Mouse (Mus musculus): ENCODE results near the gene Serp1.
A peak's percentile ranks its signal among the peaks of the same experiment; 100 is the strongest.
"Not testable (repeated sequence)": the region's sequence is repeated elsewhere in the genome, so short reads cannot be mapped to it uniquely, and the experiment has no call there.

The Serp1 gene

DNA sequence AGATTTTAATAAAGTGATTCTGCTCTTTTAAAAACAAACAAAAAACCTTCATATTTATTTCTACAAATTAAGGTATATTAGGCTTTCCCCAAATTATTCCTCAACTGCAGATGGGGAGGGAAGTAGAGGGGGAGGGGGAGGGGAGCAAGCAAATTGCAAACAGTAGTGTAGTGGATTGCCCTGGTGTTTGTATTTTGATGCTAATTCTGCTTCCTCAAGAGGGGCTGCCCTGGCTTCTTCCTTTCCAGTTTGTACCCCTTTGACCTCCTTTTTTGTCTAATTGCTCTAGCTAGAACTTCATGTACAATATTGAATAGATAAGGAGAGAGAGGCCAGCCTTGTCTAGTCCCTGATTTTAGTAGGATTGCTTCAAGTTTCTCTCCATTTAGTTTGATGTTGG, 21.0 kb downstream of the Serp1 start:
- no peak for DNase-seq

DNA sequence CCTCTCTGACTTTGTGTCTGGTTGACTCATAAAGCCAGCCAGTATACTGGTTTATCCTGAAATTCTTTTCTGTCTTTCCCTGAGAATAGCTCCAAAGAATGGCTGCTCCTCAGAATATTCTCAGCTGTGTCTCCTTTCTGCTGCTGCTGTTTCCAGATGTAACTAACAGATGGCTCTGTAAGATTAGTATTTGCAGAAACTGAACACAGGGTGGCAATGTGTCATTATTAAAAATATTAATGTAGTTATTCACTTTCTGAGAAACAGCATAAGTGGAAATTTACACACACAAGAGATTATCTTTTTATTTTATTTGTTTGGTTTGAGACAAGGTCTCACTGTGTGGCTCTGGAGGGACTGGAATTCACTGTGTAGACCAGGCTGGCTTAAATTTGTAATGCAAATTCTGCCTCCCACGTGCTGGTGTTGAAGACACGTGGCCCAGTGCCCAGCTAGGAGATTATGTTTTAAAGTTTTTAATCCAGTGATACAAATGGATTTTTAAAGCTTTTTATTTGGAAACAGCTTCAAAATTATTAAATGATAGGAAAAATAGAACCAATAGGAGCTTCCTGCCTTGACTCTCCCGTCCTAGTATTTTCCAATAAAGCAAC, 21.9 kb downstream of the Serp1 start:
- DNase-seq, result no peak

DNA sequence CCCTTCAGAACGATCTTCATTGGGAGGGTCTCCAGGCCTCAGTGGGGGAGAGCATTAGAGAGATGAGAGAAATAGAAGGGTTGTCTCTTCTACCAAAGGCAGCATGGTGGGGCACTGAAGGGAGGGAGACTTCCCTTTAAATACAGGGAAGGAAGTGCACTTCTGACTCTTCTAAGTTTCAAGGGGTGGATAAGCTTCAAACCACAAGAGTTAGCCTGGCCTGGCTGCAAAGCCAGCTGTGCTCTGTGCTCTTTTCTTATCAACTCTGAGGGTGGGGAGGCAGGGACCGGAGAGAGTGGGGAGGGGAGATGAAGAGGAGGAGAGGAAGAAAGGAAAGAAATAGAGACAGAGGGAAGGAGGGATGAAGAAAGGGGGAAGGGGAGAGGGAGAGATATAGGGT, 23.7 kb downstream of the Serp1 start:
- DNase-seq, result no peak

DNA sequence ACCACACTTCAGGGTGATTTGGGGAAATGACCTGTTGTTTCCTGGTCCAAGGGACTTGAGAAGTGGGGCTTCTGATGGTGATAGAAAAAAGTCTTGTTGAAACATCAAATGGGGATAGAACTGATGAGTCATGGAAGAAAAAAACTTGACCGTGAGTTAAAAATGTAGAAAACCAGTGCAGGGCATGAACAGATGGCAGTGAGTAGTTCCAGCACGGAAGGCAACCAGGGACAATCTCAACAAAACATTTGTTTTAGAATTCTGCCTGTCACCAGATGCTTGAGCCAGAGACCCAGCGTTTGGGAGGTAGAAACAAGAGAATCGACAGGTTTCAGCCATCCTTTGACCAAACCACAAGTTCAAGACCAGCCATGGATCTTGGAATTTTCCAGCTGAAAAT, 32.1 kb downstream of the Serp1 start:
- no peak for DNase-seq

DNA sequence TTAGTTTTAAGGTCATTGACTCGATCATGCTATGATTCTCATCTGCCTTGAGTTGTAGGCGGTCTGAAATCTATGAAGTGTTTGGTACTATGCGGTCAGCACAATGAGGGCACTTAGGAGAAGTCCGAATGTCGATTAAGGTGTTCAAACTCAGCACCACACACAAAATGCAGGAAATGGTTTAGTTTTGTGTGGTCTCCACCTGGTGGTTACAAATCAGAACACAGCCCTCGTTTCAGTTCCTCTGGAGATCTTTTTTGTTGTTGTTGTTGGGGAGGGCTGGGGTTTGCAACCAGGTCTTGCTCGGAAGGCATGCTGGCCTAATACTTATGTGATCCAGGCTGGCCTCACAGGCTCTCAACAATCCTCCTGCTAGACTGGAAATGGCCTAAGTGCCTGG, 34.9 kb downstream of the Serp1 start:
- DNase-seq, result peak; percentile 26 to 40

DNA sequence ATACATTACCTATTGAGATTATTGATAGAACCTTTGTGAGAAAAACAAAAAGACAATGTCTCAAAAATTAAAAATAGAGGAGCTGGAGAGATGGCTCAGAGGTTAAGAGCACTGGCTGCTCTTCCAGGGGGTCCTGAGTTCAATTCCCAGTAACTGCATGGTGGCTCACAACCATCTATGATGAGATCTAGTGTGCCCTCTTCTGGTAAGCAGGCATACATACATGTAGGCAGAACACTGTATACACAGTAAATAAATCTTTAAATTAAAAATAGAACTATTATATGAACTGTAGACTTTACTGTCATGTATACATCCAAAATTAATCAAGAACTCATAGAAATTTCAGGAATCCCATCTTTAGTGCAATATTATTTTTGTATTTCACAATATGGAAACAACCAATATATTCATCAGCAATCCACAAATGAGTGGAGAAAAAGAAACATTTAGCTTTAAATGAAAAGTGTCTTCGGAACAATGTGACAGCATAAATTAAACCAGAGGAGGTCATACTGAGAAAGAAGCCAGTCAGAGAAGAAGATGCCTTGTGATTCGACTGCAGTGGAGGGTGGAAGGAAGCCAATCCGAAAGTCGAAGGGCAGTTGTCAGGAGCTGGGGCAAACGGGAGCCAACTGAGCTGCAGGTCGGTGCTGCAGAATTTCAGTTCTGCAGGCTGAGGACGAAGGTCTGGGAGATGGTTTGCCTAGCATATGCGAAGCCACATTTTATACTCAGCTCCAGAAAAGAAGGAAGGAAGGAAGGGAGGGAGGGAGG, 37.5 kb downstream of the Serp1 start:
- DNase-seq, result no peak

DNA sequence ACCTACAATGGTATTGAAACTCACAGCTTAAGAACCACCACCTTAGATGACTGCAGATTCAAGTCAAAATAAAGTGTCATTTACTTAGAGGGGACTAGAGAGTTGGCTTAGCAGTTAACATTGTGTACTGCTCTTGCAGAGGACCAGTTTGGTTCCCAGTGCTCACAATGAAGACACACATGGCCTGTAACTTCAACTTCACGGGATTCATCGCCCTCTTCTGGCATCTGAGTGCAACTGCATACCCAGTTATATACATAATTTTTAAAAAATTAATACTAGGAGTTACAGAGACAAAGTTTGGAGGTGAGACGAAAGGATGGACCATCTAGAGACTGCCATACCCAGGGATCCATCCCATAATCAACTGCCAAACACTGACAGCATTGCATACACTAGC, 38.6 kb downstream of the Serp1 start:
- no peak for DNase-seq

DNA sequence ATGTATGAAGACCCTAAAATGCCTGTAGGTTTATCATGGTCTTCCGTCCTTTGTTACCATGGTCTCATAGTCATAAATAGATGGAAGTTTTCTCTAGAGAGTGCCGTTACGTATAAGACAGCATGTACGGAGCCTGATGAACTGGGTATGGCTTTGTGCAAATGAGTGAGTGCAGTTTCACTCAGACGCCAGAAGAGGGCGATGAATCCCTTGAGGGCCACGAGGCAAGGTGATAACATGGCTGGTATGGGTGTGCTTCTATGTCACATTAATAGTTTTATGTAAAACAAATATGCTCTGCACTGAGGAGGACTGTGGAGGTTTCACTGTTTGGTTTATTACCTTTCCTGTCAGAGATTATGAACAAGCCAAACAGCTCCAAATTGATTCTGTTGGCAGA, 39.8 kb downstream of the Serp1 start:
- DNase-seq, result peak in 1 of 2 experiments; percentile 6

DNA sequence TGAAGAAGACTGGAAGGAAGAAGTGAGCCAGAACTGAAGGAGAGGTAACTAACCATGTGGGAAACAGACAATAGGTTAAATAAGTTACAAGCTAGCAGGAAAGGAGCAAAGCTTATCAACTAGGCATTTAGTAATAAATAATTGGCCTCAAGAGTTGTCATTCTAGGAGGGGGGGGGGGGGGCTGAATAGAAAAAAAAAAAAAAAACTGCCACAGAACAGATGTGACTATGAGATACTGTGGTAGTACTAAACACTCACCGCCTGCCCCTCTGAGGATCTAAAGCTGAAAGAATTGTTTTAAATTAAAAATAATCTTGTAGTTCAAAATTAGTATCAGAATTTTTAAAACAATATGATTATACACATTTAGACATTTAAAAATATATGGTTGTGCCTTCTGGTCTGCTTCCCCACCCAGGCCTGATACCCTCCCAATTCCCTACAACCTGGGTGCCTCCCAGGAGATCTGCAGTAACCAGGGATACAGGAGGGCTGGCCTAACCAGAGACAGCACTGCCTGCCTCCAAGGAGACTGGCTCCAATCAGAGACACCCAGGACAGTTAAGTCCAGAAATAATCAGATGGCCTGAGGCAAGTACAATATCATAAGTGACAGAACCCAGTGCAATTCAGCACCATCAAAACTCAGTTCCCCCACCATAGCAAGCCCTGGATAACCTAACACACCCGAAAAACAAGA, 46.8 kb downstream of the Serp1 start:
- DNase-seq, result no peak

DNA sequence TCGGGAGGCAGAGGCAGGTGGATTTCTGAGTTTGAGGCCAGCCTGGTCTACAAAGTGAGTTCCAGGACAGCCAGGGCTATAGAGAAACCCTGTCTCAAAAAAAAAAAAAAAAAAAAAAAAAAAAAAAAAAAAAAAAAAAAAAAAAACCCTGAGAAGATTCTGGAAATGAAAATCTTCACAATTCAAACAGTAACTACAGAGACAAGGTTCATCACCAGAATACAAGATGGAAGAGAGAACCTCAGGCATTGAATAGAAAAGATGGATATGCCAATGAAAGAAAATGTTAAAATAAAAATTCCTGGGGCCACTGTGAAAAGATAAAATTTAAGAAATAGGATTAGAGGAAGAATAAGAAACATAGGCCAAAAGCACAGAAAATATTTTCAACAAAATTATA, 50.4 kb downstream of the Serp1 start:
- not testable (repeated sequence) for DNase-seq
